ENCODE assay signal across 8 mouse cellular contexts in genomic region chr6:73222841-73223526, GRCm38 (mm10). TPM values are rescaled to one million over a fixed set of nuclear protein-coding genes. Genes with fewer than 3 reads are reported as not detected.
DNase-seq lines count a peak whose midpoint lies in the region; ATAC-seq and TF ChIP-seq lines count a peak whose summit lies in the region.

No protein-coding gene starts in this region.

- WGBS in hindbrain, embryonic 16.5 days, result 17% methylated on average over 8 of the region's 10 CpGs
- 9% methylated on average over 9 of the region's 10 CpGs for WGBS in stomach, embryonic 15.5 days

- no peak overlapping the region for H3K4me3 ChIP-seq in hindbrain, embryonic 16.5 days (ENCODE audit: low read length)
- H3K4me3 ChIP-seq in stomach, embryonic 15.5 days (replicated peaks), result no peak overlapping the region

- H3K27ac ChIP-seq in hindbrain, embryonic 16.5 days (ENCODE audit: low read depth, low read length), result 0 out of 2 replicates have a peak overlapping the region, but pooled peaks have one; percentile 29
- H3K27ac ChIP-seq in stomach, embryonic 15.5 days, result peak overlapping the region; percentile 69

- no peak overlapping the region; the same call in 1 of the 2 replicates for H3K9ac ChIP-seq in hindbrain, embryonic 16.5 days (ENCODE audit: low read depth, low read length)
- H3K9ac ChIP-seq in stomach, embryonic 15.5 days, result no peak overlapping the region

- peak; percentile 94 for DNase-seq in Patski (ENCODE audit: low read depth, low spot score)
- DNase-seq in cerebellum, adult 9-10 months, result peak; percentile 56
- DNase-seq in gastrocnemius, postnatal 14 days, result peak; percentile 85
- peak; percentile 33 to 47 for DNase-seq in left cerebral cortex, postnatal 25 days (ENCODE audit: low spot score in 2 of 2)
- DNase-seq in mesoderm, embryonic 11.5 days (ENCODE audit: low read depth, low spot score), result peak; percentile 76

- peak; percentile 88 for ATAC-seq in Patski
- ATAC-seq in hindbrain, embryonic 16.5 days, result peak; percentile 40; the same call in 1 of the 2 replicates
- no peak for ATAC-seq in stomach, embryonic 15.5 days (ENCODE audit: insufficient read depth, low FRiP score, low read depth)
- no peak for ATAC-seq in CD4-positive, CD25-positive, alpha-beta regulatory T cell, adult 4 months

- POLR2A ChIA-PET in Patski (lab: Charles Lee), result no interaction called here

- intact Hi-C loops in gastrocnemius, postnatal 14 days (cut with DNase I; ENCODE audit: low total_unique reads), result no loop called here
- intact Hi-C loops in left cerebral cortex, postnatal 25 days (cut with DNase I), result no loop called here

- CTCF ChIA-PET in Patski (lab: Charles Lee), result interaction anchor here (1.2 to 1.3 kb wide), 2 partner anchors 12 to 16 kb away, joined by 3 read pairs; no protein-coding TSS in a partner anchor

- H3K9me3 ChIP-seq in hindbrain, embryonic 16.5 days (ENCODE audit: control insufficient read depth, low read length), result no peaks in the 10 kb centered on the region
- no peaks in the 10 kb centered on the region for H3K9me3 ChIP-seq in stomach, embryonic 15.5 days

- in situ Hi-C loops in Patski (cut with MboI; ENCODE audit: low pct_unique_long_range_greater_than_20kb), result loop anchor here (5.0 to 10.0 kb wide), 2 partner anchors 56 to 208 kb away; no protein-coding TSS in a partner anchor

- H3K4me2 ChIP-seq in hindbrain, embryonic 16.5 days (ENCODE audit: low read length), result peak overlapping the region; percentile 35
- H3K4me2 ChIP-seq in stomach, embryonic 15.5 days, result peak overlapping the region; percentile 29

- H3K36me3 ChIP-seq in hindbrain, embryonic 16.5 days (ENCODE audit: control insufficient read depth, insufficient read depth, low read length), result no peaks in the 10 kb centered on the region
- no peaks in the 10 kb centered on the region for H3K36me3 ChIP-seq in stomach, embryonic 15.5 days

- H3K4me1 ChIP-seq in hindbrain, embryonic 16.5 days (ENCODE audit: control insufficient read depth, insufficient read depth, low read depth, low read length), result peaks cover 3% of the 10 kb centered on the region; the same call in 1 of the 2 replicates
- H3K4me1 ChIP-seq in stomach, embryonic 15.5 days, result peaks cover 6% of the 10 kb centered on the region; the same call in 1 of the 2 replicates

- no peaks in the 10 kb centered on the region for H3K27me3 ChIP-seq in Patski
- no peaks in the 10 kb centered on the region for H3K27me3 ChIP-seq in hindbrain, embryonic 16.5 days (replicated peaks; ENCODE audit: control insufficient read depth, insufficient read depth, low read length)
- no peaks in the 10 kb centered on the region for H3K27me3 ChIP-seq in stomach, embryonic 15.5 days (replicated peaks)

- no peak for TF ChIP-seq CTCF in Patski (IDR thresholded peaks at IDR 0.05)

RNA-seq across cellular contexts. Expression of gene Dnah6, which starts 1.5 kb away (rescaled TPM):
- polyA plus RNA-seq in Patski (2021), result 0.01 TPM
- total RNA-seq in gastrocnemius, postnatal 14 days (2021), result under 1 TPM; 0.04 to 0.06 TPM
- polyA plus RNA-seq in hindbrain, embryonic 16.5 days (2015; fragmentation: Nextera tagmentation; extraction: Ambion mirVana), result 0.37 and 0.43 TPM in 2 replicates
- total RNA-seq in left cerebral cortex, postnatal 25 days (2021), result under 1 TPM; 0.41 to 0.60 TPM
- 0.05 and 0.06 TPM in 2 replicates for polyA plus RNA-seq in stomach, embryonic 15.5 days (2015; fragmentation: Nextera tagmentation; extraction: Ambion mirVana)
- not detected for polyA plus RNA-seq in CD4-positive, CD25-positive, alpha-beta regulatory T cell, adult 4 months (2017; shearing (Covaris generic))

RNA-seq across cellular contexts. Expression of gene Suclg1, which starts 25.2 kb away (rescaled TPM):
- polyA plus RNA-seq in Patski (2021), result 206 TPM
- 100 to 1,000 TPM; 355 to 426 TPM for total RNA-seq in gastrocnemius, postnatal 14 days (2021)
- 137 and 151 TPM in 2 replicates for polyA plus RNA-seq in hindbrain, embryonic 16.5 days (2015; fragmentation: Nextera tagmentation; extraction: Ambion mirVana)
- 100 to 1,000 TPM; 123 to 129 TPM for total RNA-seq in left cerebral cortex, postnatal 25 days (2021)
- 196 and 227 TPM in 2 replicates for polyA plus RNA-seq in stomach, embryonic 15.5 days (2015; fragmentation: Nextera tagmentation; extraction: Ambion mirVana)
- 100 to 1,000 TPM; 111 to 123 TPM for polyA plus RNA-seq in CD4-positive, CD25-positive, alpha-beta regulatory T cell, adult 4 months (2017; shearing (Covaris generic))

Comparison
In these comparisons a context has a peak if more than half of its experiments do, and no peak if none do; other contexts are left out.
1. ATAC-seq: peak in Patski (single experiment) and hindbrain, embryonic 16.5 days (single experiment); none in stomach, embryonic 15.5 days (single experiment) and CD4-positive, CD25-positive, alpha-beta regulatory T cell, adult 4 months (single experiment).
2. DNase-seq: peak in every context shown above with its lines; median percentile 94 in Patski; 85 in gastrocnemius, postnatal 14 days; 76 in mesoderm, embryonic 11.5 days; 56 in cerebellum, adult 9-10 months; 40 in left cerebral cortex, postnatal 25 days.